Mouse (Mus musculus) lung, postnatal 0 days (tissue): ENCODE data around the gene 4933402J07Rik. TPM values are rescaled to one million over a fixed set of nuclear protein-coding genes. Genes with fewer than 3 reads are reported as not detected.

Source experiments
- ATAC-seq: fragments of 200-750 bp; cut with Nextera tagmentation; 2 replicates; pipeline ENCODE4 v1.8.0; 2017; ENCODE audit warnings: moderate library complexity
- DNase-seq: peaks from one replicate; pipeline ENCODE4 v3.0.0-alpha.2; 2016; ENCODE audit warnings: low spot score
- H3K27ac ChIP-seq: fragments of 300-500 bp; sonication (generic); 2 replicates; pipeline ENCODE4 v1.5.1; 2014; ENCODE audit warnings: antibody characterized with exemption, mild to moderate bottlenecking, low read length, mixed read lengths
- H3K27me3 ChIP-seq: fragments of 300-500 bp; sonication (generic); replicated peaks from 2 replicates; pipeline ENCODE4 v1.6.1; 2014; ENCODE audit warnings: low read length, mixed read lengths; ENCODE audit not compliant: insufficient read depth
- H3K36me3 ChIP-seq: fragments of 300-500 bp; sonication (generic); 2 replicates; pipeline ENCODE4 v1.6.1; 2014; ENCODE audit warnings: low read length, mixed read lengths; ENCODE audit not compliant: insufficient read depth
- H3K4me1 ChIP-seq: fragments of 300-500 bp; sonication (generic); 2 replicates; pipeline ENCODE4 v1.6.1; 2014; ENCODE audit warnings: antibody characterized with exemption, low read depth, low read length, mixed read lengths; ENCODE audit not compliant: insufficient read depth
- H3K4me2 ChIP-seq: fragments of 300-500 bp; sonication (generic); replicated peaks from 2 replicates; pipeline ENCODE4 v1.6.1; 2014; ENCODE audit warnings: low read depth, mild to moderate bottlenecking, low read length, moderate library complexity, mixed read lengths
- H3K4me3 ChIP-seq: fragments of 300-500 bp; sonication (generic); 2 replicates; pipeline ENCODE4 v1.5.1; 2014; ENCODE audit warnings: low read depth, low read length
- H3K9ac ChIP-seq: fragments of 300-500 bp; sonication (generic); replicated peaks from 2 replicates; pipeline ENCODE4 v1.6.1; 2014; ENCODE audit warnings: low read depth, mild to moderate bottlenecking
- H3K9me3 ChIP-seq: fragments of 300-500 bp; sonication (generic); 2 replicates; pipeline ENCODE4 v1.6.1; 2016; ENCODE audit warnings: low read length, mixed read lengths
- CTCF ChIP-seq: IDR thresholded peaks from 2 replicates; pipeline ENCODE4 v1.5.1; 2016; ENCODE audit warnings: antibody characterized with exemption, mild to moderate bottlenecking
- EP300 ChIP-seq: IDR thresholded peaks from 2 replicates; pipeline ENCODE4 v1.6.1; 2016; ENCODE audit warnings: antibody characterized with exemption, mild to moderate bottlenecking, control low read depth
- WGBS: fragments of 180-500 bp; shearing (Covaris S2); extraction: QIAGEN DNeasy Blood & Tissue Kit; methylation state at CpG from one replicate; pipeline ENCODE4 v1.1.7; 2014; 5-methylcytosine and 5-hydroxymethylcytosine counted together
- polyA plus RNA-seq: library from polyadenylated mRNA; unstranded; fragments of >200 nt; fragmentation: Nextera tagmentation; extraction: Ambion mirVana; gene quantifications from 2 replicates; pipeline ENCODE4 v1.2.1, GENCODE M21; 2015

The 4933402J07Rik gene
- not detected in 2 replicates for polyA plus RNA-seq

DNA sequence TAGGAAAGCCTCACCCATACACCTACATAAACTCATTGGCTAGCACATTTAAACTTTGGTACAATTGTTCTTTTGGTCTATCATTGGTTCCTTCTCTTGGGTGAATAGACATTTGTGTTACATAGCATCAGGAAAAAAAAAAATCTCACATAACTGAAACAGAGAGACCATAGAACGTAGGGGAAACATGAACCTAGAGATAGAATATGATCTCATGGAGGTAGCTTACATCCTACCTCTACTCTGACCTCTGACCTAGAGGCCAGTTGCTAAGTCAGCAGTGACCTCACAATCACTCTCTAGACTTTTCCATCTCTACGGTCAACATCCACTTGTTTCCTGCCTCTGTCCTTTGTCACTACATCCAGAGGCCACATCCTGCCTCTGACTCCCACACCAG, at the start of gene 4933402J07Rik:
Gene 4933402J07Rik (plus strand): TSS at position 301 of the 400 bp plus-strand sequence.
- no peaks in the 10 kb centered on the region for H3K9me3 ChIP-seq
- no peak for ATAC-seq
- no peaks in the 10 kb centered on the region for H3K27me3 ChIP-seq
- H3K27ac ChIP-seq, result no peak within 1 kb of the TSS
- DNase-seq, result no peak
- 47% methylated on average over 2 of the region's 2 CpGs for WGBS
- no peaks in the 10 kb centered on the region for H3K36me3 ChIP-seq
- no peak within 1 kb of the TSS for H3K4me3 ChIP-seq
- TF ChIP-seq EP300, result no peak
- TF ChIP-seq CTCF, result no peak
- H3K9ac ChIP-seq, result no peak within 1 kb of the TSS
- H3K4me1 ChIP-seq, result no peaks in the 10 kb centered on the region
- H3K4me2 ChIP-seq, result no peak within 1 kb of the TSS

DNA sequence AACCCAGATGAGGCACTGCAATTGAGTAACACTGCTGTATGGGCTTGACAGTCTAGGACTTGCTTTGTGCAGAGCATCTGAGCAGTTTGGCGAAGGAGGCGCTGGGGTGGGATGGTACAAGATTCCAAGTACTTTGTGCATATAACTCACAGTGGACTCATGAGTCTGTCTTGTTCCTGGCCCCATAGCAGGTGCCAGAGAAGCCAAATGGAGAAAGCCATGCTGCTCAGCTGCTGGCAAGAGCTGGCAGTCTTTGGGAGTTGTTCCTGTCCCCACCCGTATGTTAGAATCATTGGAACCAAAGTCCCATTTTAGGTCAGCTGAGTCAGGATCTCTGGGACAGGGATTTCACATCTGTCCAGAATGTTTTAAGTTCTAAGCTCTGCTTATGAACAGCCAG, 46.5 kb upstream of the 4933402J07Rik start:
- H3K27me3 ChIP-seq, result no peaks in the 10 kb centered on the region

DNA sequence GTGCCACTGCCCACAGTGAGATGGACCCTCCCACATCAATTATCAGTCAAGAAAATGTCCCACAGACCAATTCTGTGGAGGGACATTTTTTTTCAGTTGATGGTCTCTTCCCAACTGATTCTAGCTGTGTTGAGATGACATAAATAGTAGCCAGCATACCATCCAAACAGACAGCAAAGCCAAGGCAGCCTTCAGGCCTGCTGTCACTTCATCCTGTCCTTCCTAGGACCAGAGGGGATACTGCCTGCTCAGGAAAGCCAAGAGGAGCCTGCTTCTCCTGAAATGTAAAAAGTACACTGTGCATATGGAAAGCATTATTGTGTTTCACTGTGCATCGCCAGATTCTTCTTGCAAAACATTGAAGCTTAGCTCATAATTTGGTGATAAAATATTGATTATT, 38.6 kb upstream of the 4933402J07Rik start:
- Histone ChIP-seq H3K27ac (no peak overlapping the region), H3K4me3 (no peak overlapping the region), H3K4me2 (no peak overlapping the region), H3K36me3 (no peaks in the 10 kb centered on the region), H3K9ac (no peak overlapping the region), H3K9me3 (no peaks in the 10 kb centered on the region), H3K27me3 (no peaks in the 10 kb centered on the region), H3K4me1 (no peaks in the 10 kb centered on the region)
- DNase-seq (no peak), ATAC-seq (no peak)
- no peak for TF ChIP-seq CTCF
- TF ChIP-seq EP300, result no peak
- WGBS, result 87% methylated on average over 1 of the region's 1 CpGs

More for the DNA sequence above, 46.5 kb upstream of the 4933402J07Rik start:
- no peak for DNase-seq
- WGBS, result 93% methylated on average over 3 of the region's 3 CpGs
- no peak for TF ChIP-seq CTCF
- Histone ChIP-seq H3K9me3 (no peaks in the 10 kb centered on the region), H3K36me3 (no peaks in the 10 kb centered on the region), H3K9ac (no peak overlapping the region), H3K4me1 (no peaks in the 10 kb centered on the region), H3K27ac (no peak overlapping the region), H3K4me2 (no peak overlapping the region), H3K4me3 (no peak overlapping the region)
- ATAC-seq, result no peak

DNA sequence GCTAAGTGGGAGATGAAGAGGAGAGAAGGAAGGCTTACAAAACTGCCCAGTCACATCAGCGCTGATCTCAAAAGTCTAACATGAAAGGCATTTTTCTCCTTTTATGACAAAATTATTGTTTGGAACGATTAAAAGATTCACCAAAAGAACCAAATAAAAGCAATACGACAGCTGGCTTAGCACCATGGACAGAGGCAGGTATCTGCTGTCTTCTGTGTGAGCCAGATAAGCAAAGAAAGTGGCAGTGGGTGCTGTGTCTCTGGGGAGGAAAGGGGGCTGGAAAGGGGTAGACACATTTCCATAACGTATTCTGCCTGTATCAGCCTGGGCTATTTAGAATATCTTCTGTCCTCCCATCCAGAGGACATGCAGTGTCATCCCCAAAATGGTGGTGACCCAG, 32.5 kb upstream of the 4933402J07Rik start:
- no peak for ATAC-seq

DNA sequence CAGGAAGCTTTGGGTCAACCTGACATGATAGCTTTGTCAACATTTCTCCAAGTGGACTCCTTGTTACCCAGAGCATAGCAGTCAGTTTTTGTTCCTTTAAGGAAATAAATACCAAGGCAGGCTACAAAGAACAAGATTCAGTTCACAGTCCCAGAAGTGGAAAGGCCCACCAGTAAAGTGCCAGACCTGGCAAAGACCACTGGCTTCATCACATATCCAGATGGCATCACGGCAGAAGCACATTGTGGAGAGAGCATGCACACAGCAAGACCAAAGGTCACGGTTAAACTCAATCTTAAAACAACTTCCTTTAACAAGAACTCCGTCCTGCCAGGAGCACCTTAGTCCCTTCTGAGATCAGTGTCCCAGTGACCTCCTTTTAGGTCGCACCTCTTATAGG, 30.2 kb upstream of the 4933402J07Rik start:
- Histone ChIP-seq H3K27me3 (no peaks in the 10 kb centered on the region), H3K4me2 (no peak overlapping the region), H3K27ac (no peak overlapping the region), H3K4me1 (no peaks in the 10 kb centered on the region), H3K4me3 (no peak overlapping the region), H3K36me3 (no peaks in the 10 kb centered on the region), H3K9ac (no peak overlapping the region), H3K9me3 (no peaks in the 10 kb centered on the region)
- ATAC-seq (no peak), DNase-seq (no peak)
- TF ChIP-seq EP300, result no peak
- 66% methylated on average over 4 of the region's 4 CpGs for WGBS

More for the DNA sequence above, 32.5 kb upstream of the 4933402J07Rik start:
- Histone ChIP-seq H3K9me3 (no peaks in the 10 kb centered on the region), H3K4me1 (no peaks in the 10 kb centered on the region), H3K27ac (no peak overlapping the region), H3K27me3 (no peaks in the 10 kb centered on the region), H3K36me3 (no peaks in the 10 kb centered on the region), H3K4me2 (no peak overlapping the region), H3K9ac (no peak overlapping the region), H3K4me3 (no peak overlapping the region)
- DNase-seq, result no peak
- WGBS, result 41% methylated on average over 4 of the region's 4 CpGs
- no peak for TF ChIP-seq EP300

DNA sequence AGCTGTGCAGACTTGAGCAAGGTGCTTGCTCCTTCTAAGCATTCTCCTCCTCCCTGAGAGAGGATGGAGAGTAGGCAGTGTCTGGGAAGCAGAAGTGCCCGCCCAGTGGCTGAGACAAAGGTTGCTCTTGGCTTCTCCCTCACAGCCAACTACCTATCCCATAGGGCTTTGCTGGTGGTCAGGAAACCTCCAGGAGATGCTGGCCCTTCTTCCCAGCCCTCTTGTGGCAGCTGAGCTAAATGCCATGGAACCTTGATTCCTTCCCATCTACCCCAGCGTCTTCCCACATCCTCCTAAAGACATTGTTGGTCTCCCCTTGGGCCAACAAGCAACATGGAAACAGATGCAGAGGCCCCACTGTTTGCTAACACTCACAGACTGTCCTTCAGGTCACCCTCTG, 28.8 kb upstream of the 4933402J07Rik start:
- no peak overlapping the region for H3K27ac ChIP-seq
- DNase-seq (no peak), ATAC-seq (no peak)
- no peaks in the 10 kb centered on the region for H3K9me3 ChIP-seq
- 0 out of 2 replicates have a peak, but pooled peaks have one; percentile 4 for TF ChIP-seq CTCF
- TF ChIP-seq EP300, result no peak
- H3K36me3 ChIP-seq, result no peaks in the 10 kb centered on the region
- WGBS, result 22% methylated on average over 2 of the region's 2 CpGs
- no peak overlapping the region for H3K4me2 ChIP-seq
- no peak overlapping the region for H3K4me3 ChIP-seq
- no peak overlapping the region for H3K9ac ChIP-seq
- H3K4me1 ChIP-seq, result no peaks in the 10 kb centered on the region
- H3K27me3 ChIP-seq, result no peaks in the 10 kb centered on the region
